Mouse (Mus musculus) thymus, adult 18-20 months (tissue): ENCODE measurements around the gene Gm3488.
"Not testable (repeated sequence)": the region's sequence is repeated elsewhere in the genome, so short reads cannot be mapped to it uniquely, and the experiment has no call there.

Source experiments
- DNase-seq, 2 experiments: peaks; one replicate each; pipeline ENCODE4 v3.0.0; 2022; ENCODE audit warnings: mixed read lengths in 2 of 2

Gene Gm3488

GRCm38 (mm10) chr14:5501374-5501773 lies at the start of gene Gm3488:
Gene Gm3488, plus strand, starts transcription at chr14:5501674.
- not testable (repeated sequence) for DNase-seq

- not testable (repeated sequence) for DNase-seq
These were observed 46.1 kb upstream of the Gm3488 start, which contains the start of gene Gm3194 for GRCm38 (mm10) chr14:5455367-5455766. Gene Gm3194, minus strand, starts transcription at chr14:5455467.

GRCm38 (mm10) chr14:5460469-5460868 lies 41.0 kb upstream of the Gm3488 start:
- not testable (repeated sequence) for DNase-seq

- DNase-seq = not testable (repeated sequence)
These were observed 23.7 kb upstream of the Gm3488 start, which contains the start of gene Gm8246 for GRCm38 (mm10) chr14:5477730-5478129. Gene Gm8246, minus strand, starts transcription at chr14:5477830.

DNA sequence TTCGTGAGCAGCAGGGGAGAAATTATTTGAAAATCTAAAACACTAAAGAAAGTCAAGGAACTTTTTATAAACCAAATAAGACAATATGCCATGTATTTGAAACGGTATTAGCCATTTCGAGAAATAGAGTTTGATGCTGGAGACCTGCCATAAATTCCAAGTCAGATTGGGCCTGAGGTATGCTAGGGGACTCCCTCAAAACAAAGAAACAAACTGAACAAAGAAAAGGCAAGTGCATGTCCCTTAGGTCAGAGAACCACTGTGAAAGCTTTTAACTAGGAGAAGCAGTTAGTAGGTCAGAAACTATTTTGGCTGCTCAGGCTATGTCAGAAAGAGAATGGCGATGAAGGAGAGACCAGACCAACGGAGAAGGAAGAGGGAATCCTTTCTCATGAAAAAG lies 17.6 kb upstream of the Gm3488 start, which contains the start of gene Gm3187:
TSS of gene Gm3187 (plus strand) at position 301 of the 400 bp plus-strand sequence.
- DNase-seq = not testable (repeated sequence)

GRCm38 (mm10) chr14:5538196-5538595 lies 36.7 kb downstream of the Gm3488 start, which contains the start of gene Gm3532:
Gene Gm3532, plus strand, starts transcription at chr14:5538496.
- not testable (repeated sequence) for DNase-seq
